Mouse (Mus musculus) erythroblast, embryonic 14.5 days (primary cell): ENCODE measurements around the gene Sh3kbp1.

ENCODE experiments used
- GATA1 ChIP-seq: IDR thresholded peaks from 2 replicates; pipeline ENCODE4 v1.6.1; 2012; ENCODE audit warnings: low read length, inconsistent platforms, mixed read lengths
- TAL1 ChIP-seq: IDR thresholded peaks from 3 replicates; pipeline ENCODE4 v1.6.1; 2012; ENCODE audit warnings: low read length, inconsistent platforms, mixed read lengths

- TF ChIP-seq GATA1 (no peak), TAL1 (no peak)
Measured at GRCm38 (mm10) chrX:159809510-159809909, 182.4 kb downstream of the Sh3kbp1 start.
